Mouse (Mus musculus): ENCODE measurements around the gene Gm10309. TPM values are rescaled to one million over a fixed set of nuclear protein-coding genes. Genes with fewer than 3 reads are reported as not detected.
"Not testable (repeated sequence)": the region's sequence is repeated elsewhere in the genome, so short reads cannot be mapped to it uniquely, and the experiment has no call there.

Gene Gm10309
- polyA plus RNA-seq, 1 experiment from 2014 or later = 0.32 TPM

- not testable (repeated sequence) for H3K27me3 ChIP-seq (ENCODE audit: control insufficient read depth, insufficient read depth, low read length); H3K4me3 ChIP-seq (ENCODE audit: low read depth, low read length); H3K27ac ChIP-seq (ENCODE audit: low read length); H3K4me2 ChIP-seq (replicated peaks; ENCODE audit: low read depth, low read length); ATAC-seq (ENCODE audit: insufficient number of reproducible peaks, insufficient read depth, low FRiP score, low read depth); H3K9ac ChIP-seq (replicated peaks; ENCODE audit: low read depth, low read length); H3K36me3 ChIP-seq (ENCODE audit: control insufficient read depth, insufficient read depth, low read length); H3K9me3 ChIP-seq (ENCODE audit: control insufficient read depth, low read depth, low read length); H3K4me1 ChIP-seq (ENCODE audit: control insufficient read depth, insufficient read depth, low read length)
Measured at GRCm38 (mm10) chr17:86477401-86477800, 27.6 kb downstream of the Gm10309 start.

- no peaks in the 10 kb centered on the region for H3K36me3 ChIP-seq (ENCODE audit: control insufficient read depth, insufficient read depth, low read length)
- WGBS = 33% methylated on average over 10 of the region's 10 CpGs
- H3K27ac ChIP-seq (ENCODE audit: low read length) = no peak overlapping the region
- no peaks in the 10 kb centered on the region for H3K9me3 ChIP-seq (ENCODE audit: control insufficient read depth, low read depth, low read length)
- H3K4me2 ChIP-seq (replicated peaks; ENCODE audit: low read depth, low read length) = no peak overlapping the region
- no peak overlapping the region for H3K9ac ChIP-seq (replicated peaks; ENCODE audit: low read depth, low read length)
- no peak overlapping the region for H3K4me3 ChIP-seq (ENCODE audit: low read depth, low read length)
- H3K4me1 ChIP-seq (ENCODE audit: control insufficient read depth, insufficient read depth, low read length) = no peaks in the 10 kb centered on the region
- H3K27me3 ChIP-seq (ENCODE audit: control insufficient read depth, insufficient read depth, low read length) = no peaks in the 10 kb centered on the region
- ATAC-seq (ENCODE audit: insufficient number of reproducible peaks, insufficient read depth, low FRiP score, low read depth) = no peak
Measured at GRCm38 (mm10) chr17:86476674-86477073, 28.4 kb downstream of the Gm10309 start.

GRCm38 (mm10) chr17:86471684-86472083 lies 33.3 kb downstream of the Gm10309 start:
- no peaks in the 10 kb centered on the region for H3K9me3 ChIP-seq (ENCODE audit: control insufficient read depth, low read depth, low read length)
- no peak overlapping the region for H3K9ac ChIP-seq (replicated peaks; ENCODE audit: low read depth, low read length)
- no peak overlapping the region for H3K27ac ChIP-seq (ENCODE audit: low read length)
- no peaks in the 10 kb centered on the region for H3K27me3 ChIP-seq (ENCODE audit: control insufficient read depth, insufficient read depth, low read length)
- no peak for ATAC-seq (ENCODE audit: insufficient number of reproducible peaks, insufficient read depth, low FRiP score, low read depth)
- H3K4me1 ChIP-seq (ENCODE audit: control insufficient read depth, insufficient read depth, low read length) = peaks cover 14% of the 10 kb centered on the region; the same call in 1 of the 2 replicates
- no peak overlapping the region for H3K4me3 ChIP-seq (ENCODE audit: low read depth, low read length)
- 42% methylated on average over 5 of the region's 5 CpGs for WGBS
- no peaks in the 10 kb centered on the region for H3K36me3 ChIP-seq (ENCODE audit: control insufficient read depth, insufficient read depth, low read length)
- H3K4me2 ChIP-seq (replicated peaks; ENCODE audit: low read depth, low read length) = no peak overlapping the region

GRCm38 (mm10) chr17:86470160-86470559 lies 34.9 kb downstream of the Gm10309 start:
- peaks cover 14% of the 10 kb centered on the region; the same call in 1 of the 2 replicates for H3K4me1 ChIP-seq (ENCODE audit: control insufficient read depth, insufficient read depth, low read length)
- no peaks in the 10 kb centered on the region for H3K36me3 ChIP-seq (ENCODE audit: control insufficient read depth, insufficient read depth, low read length)
- no peaks in the 10 kb centered on the region for H3K9me3 ChIP-seq (ENCODE audit: control insufficient read depth, low read depth, low read length)
- ATAC-seq (ENCODE audit: insufficient number of reproducible peaks, insufficient read depth, low FRiP score, low read depth) = no peak
- 83% methylated on average over 5 of the region's 5 CpGs for WGBS
- no peak overlapping the region for H3K9ac ChIP-seq (replicated peaks; ENCODE audit: low read depth, low read length)
- no peak overlapping the region for H3K4me3 ChIP-seq (ENCODE audit: low read depth, low read length)
- no peak overlapping the region for H3K27ac ChIP-seq (ENCODE audit: low read length)
- H3K4me2 ChIP-seq (replicated peaks; ENCODE audit: low read depth, low read length) = no peak overlapping the region
- H3K27me3 ChIP-seq (ENCODE audit: control insufficient read depth, insufficient read depth, low read length) = no peaks in the 10 kb centered on the region

GRCm38 (mm10) chr17:86467967-86468366 lies 37.1 kb downstream of the Gm10309 start:
- Histone ChIP-seq H3K4me2 (replicated peaks; ENCODE audit: low read depth, low read length) (no peak overlapping the region), H3K9me3 (ENCODE audit: control insufficient read depth, low read depth, low read length) (no peaks in the 10 kb centered on the region), H3K27ac (ENCODE audit: low read length) (no peak overlapping the region), H3K27me3 (ENCODE audit: control insufficient read depth, insufficient read depth, low read length) (no peaks in the 10 kb centered on the region), H3K4me1 (ENCODE audit: control insufficient read depth, insufficient read depth, low read length) (peaks cover 14% of the 10 kb centered on the region; the same call in 1 of the 2 replicates), H3K36me3 (ENCODE audit: control insufficient read depth, insufficient read depth, low read length) (no peaks in the 10 kb centered on the region), H3K4me3 (ENCODE audit: low read depth, low read length) (no peak overlapping the region), H3K9ac (replicated peaks; ENCODE audit: low read depth, low read length) (no peak overlapping the region)
- no peak for ATAC-seq (ENCODE audit: insufficient number of reproducible peaks, insufficient read depth, low FRiP score, low read depth)
- whole genome bisulfite sequencing = 73% methylated on average over 5 of the region's 5 CpGs

- H3K27me3 ChIP-seq (ENCODE audit: control insufficient read depth, insufficient read depth, low read length) = no peaks in the 10 kb centered on the region
- WGBS = 44% methylated on average over 10 of the region's 10 CpGs
- H3K4me2 ChIP-seq (replicated peaks; ENCODE audit: low read depth, low read length) = no peak overlapping the region
- H3K9ac ChIP-seq (replicated peaks; ENCODE audit: low read depth, low read length) = no peak overlapping the region
- peaks cover 14% of the 10 kb centered on the region; the same call in 1 of the 2 replicates for H3K4me1 ChIP-seq (ENCODE audit: control insufficient read depth, insufficient read depth, low read length)
- no peak overlapping the region for H3K27ac ChIP-seq (ENCODE audit: low read length)
- no peak for ATAC-seq (ENCODE audit: insufficient number of reproducible peaks, insufficient read depth, low FRiP score, low read depth)
- H3K36me3 ChIP-seq (ENCODE audit: control insufficient read depth, insufficient read depth, low read length) = no peaks in the 10 kb centered on the region
- H3K9me3 ChIP-seq (ENCODE audit: control insufficient read depth, low read depth, low read length) = no peaks in the 10 kb centered on the region
- H3K4me3 ChIP-seq (ENCODE audit: low read depth, low read length) = no peak overlapping the region
Measured at GRCm38 (mm10) chr17:86467291-86467898, 37.6 kb downstream of the Gm10309 start.

- ATAC-seq (ENCODE audit: insufficient number of reproducible peaks, insufficient read depth, low FRiP score, low read depth) = no peak
- Histone ChIP-seq H3K4me3 (ENCODE audit: low read depth, low read length) (no peak overlapping the region), H3K36me3 (ENCODE audit: control insufficient read depth, insufficient read depth, low read length) (no peaks in the 10 kb centered on the region), H3K4me1 (ENCODE audit: control insufficient read depth, insufficient read depth, low read length) (peaks cover 14% of the 10 kb centered on the region; the same call in 1 of the 2 replicates), H3K9ac (replicated peaks; ENCODE audit: low read depth, low read length) (no peak overlapping the region), H3K4me2 (replicated peaks; ENCODE audit: low read depth, low read length) (no peak overlapping the region), H3K9me3 (ENCODE audit: control insufficient read depth, low read depth, low read length) (no peaks in the 10 kb centered on the region), H3K27ac (ENCODE audit: low read length) (no peak overlapping the region), H3K27me3 (ENCODE audit: control insufficient read depth, insufficient read depth, low read length) (no peaks in the 10 kb centered on the region)
- 37% methylated on average over 7 of the region's 7 CpGs for WGBS
Measured at GRCm38 (mm10) chr17:86466871-86467270, 38.2 kb downstream of the Gm10309 start.

GRCm38 (mm10) chr17:86466412-86466811 lies 38.6 kb downstream of the Gm10309 start:
- Histone ChIP-seq H3K36me3 (ENCODE audit: control insufficient read depth, insufficient read depth, low read length) (no peaks in the 10 kb centered on the region), H3K9me3 (ENCODE audit: control insufficient read depth, low read depth, low read length) (no peaks in the 10 kb centered on the region), H3K4me2 (replicated peaks; ENCODE audit: low read depth, low read length) (no peak overlapping the region), H3K27ac (ENCODE audit: low read length) (no peak overlapping the region), H3K27me3 (ENCODE audit: control insufficient read depth, insufficient read depth, low read length) (no peaks in the 10 kb centered on the region), H3K4me3 (ENCODE audit: low read depth, low read length) (no peak overlapping the region), H3K9ac (replicated peaks; ENCODE audit: low read depth, low read length) (no peak overlapping the region), H3K4me1 (ENCODE audit: control insufficient read depth, insufficient read depth, low read length) (peaks cover 14% of the 10 kb centered on the region; the same call in 1 of the 2 replicates)
- no peak for ATAC-seq (ENCODE audit: insufficient number of reproducible peaks, insufficient read depth, low FRiP score, low read depth)
- WGBS = 83% methylated on average over 7 of the region's 7 CpGs

- WGBS = 80% methylated on average over 13 of the region's 13 CpGs
- no peaks in the 10 kb centered on the region for H3K36me3 ChIP-seq (ENCODE audit: control insufficient read depth, insufficient read depth, low read length)
- H3K9me3 ChIP-seq (ENCODE audit: control insufficient read depth, low read depth, low read length) = no peaks in the 10 kb centered on the region
- no peaks in the 10 kb centered on the region for H3K27me3 ChIP-seq (ENCODE audit: control insufficient read depth, insufficient read depth, low read length)
- no peak overlapping the region for H3K4me3 ChIP-seq (ENCODE audit: low read depth, low read length)
- no peak overlapping the region for H3K4me2 ChIP-seq (replicated peaks; ENCODE audit: low read depth, low read length)
- no peak for ATAC-seq (ENCODE audit: insufficient number of reproducible peaks, insufficient read depth, low FRiP score, low read depth)
- no peak overlapping the region for H3K9ac ChIP-seq (replicated peaks; ENCODE audit: low read depth, low read length)
- H3K4me1 ChIP-seq (ENCODE audit: control insufficient read depth, insufficient read depth, low read length) = peaks cover 14% of the 10 kb centered on the region; the same call in 1 of the 2 replicates
- H3K27ac ChIP-seq (ENCODE audit: low read length) = no peak overlapping the region
Measured at GRCm38 (mm10) chr17:86465865-86466264, 39.2 kb downstream of the Gm10309 start.

Data from stomach, embryonic 14.5 days (tissue).